In the genomic region with DNA sequence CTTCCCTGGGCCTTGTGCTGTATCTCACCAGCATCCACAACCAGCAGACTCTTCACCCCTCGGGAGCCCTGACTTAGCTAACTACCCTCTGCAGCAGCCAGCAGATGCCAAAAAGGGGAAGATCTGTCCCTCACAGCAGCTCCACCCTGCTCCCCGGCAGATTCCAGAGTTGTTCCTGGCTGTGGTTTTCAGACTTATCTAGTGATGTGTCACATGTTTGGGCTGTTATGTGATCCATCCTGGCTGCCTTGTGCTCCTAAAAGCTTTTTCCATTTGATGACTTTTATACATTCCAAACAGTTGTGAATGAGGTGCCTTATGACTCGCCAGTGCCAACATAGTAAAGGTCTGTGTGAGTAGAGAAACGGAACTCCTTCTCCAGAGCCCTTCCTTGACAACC, we compare ENCODE assay signal across 16 mouse cellular contexts.
DNase-seq lines count a peak whose midpoint lies in the region; ATAC-seq and TF ChIP-seq lines count a peak whose summit lies in the region.
"Had no signal": no experiment of that assay in that cellular context is flagged by ENCODE, and none has a peak within 500 bp of the region (broad histone marks: within the 10 kb centered on the region; RNA-seq: fewer than 3 reads in every experiment).

No protein-coding gene starts in this region.

- no peak overlapping the region for H3K4me2 ChIP-seq in liver, postnatal 0 days (ENCODE audit: low read depth, low read length)
- peak overlapping the region; percentile 25; the same call in 1 of the 2 replicates for H3K4me2 ChIP-seq in lung, embryonic 14.5 days
- peak overlapping the region; percentile 84 for H3K4me2 ChIP-seq in myocyte (ENCODE audit: low read depth)
- H3K4me2 ChIP-seq: kidney, embryonic 15.5 days had no signal

- H3K36me3 ChIP-seq in liver, postnatal 0 days (replicated peaks; ENCODE audit: insufficient read depth, low read length), result no peaks in the 10 kb centered on the region
- H3K36me3 ChIP-seq in lung, embryonic 14.5 days (ENCODE audit: insufficient read depth), result no peaks in the 10 kb centered on the region
- no peaks in the 10 kb centered on the region for H3K36me3 ChIP-seq in myocyte (ENCODE audit: control insufficient read depth, insufficient read depth)
- H3K36me3 ChIP-seq: forebrain, embryonic 10.5 days; kidney, embryonic 15.5 days had no signal

- no peak for TF ChIP-seq POLR2A in myocyte (IDR thresholded peaks at IDR 0.05; ENCODE audit: insufficient read length, low read depth)

- no peaks in the 10 kb centered on the region for H3K79me2 ChIP-seq in myocyte (ENCODE audit: control insufficient read depth, insufficient read depth)

- no peak overlapping the region for H3K9ac ChIP-seq in liver, postnatal 0 days (replicated peaks)
- H3K9ac ChIP-seq in lung, embryonic 14.5 days, result no peak overlapping the region
- H3K9ac ChIP-seq: kidney, embryonic 15.5 days had no signal

- no peak for TF ChIP-seq CTCF in liver, postnatal 0 days (IDR thresholded peaks at IDR 0.05; ENCODE audit: low read depth)
- TF ChIP-seq CTCF in lung, embryonic 14.5 days (IDR thresholded peaks at IDR 0.05; ENCODE audit: low read depth), result no peak

- H3K27ac ChIP-seq in liver, postnatal 0 days (ENCODE audit: low read depth), result no peak overlapping the region
- H3K27ac ChIP-seq in lung, embryonic 14.5 days (ENCODE audit: low read depth), result peak overlapping the region; percentile 73
- H3K27ac ChIP-seq: forebrain, embryonic 10.5 days; heart, adult 2 months; kidney, embryonic 15.5 days; macrophage had no signal

- no peak for TF ChIP-seq EP300 in liver, postnatal 0 days (IDR thresholded peaks at IDR 0.05; ENCODE audit: low read depth)

- peak; percentile 5 for DNase-seq in liver
- DNase-seq in liver, postnatal 0 days, result no peak
- peak; percentile 11 to 23 for DNase-seq in heart, adult 9 months (ENCODE audit: low spot score in 2 of 2)
- peak; percentile 90 for DNase-seq in lung, embryonic 14.5 days
- no peak for DNase-seq in layer of hippocampus, postnatal 14 days (ENCODE audit: low spot score in 2 of 2)
- DNase-seq in layer of hippocampus, adult 9-10 months (ENCODE audit: low spot score), result no peak
- DNase-seq in adrenal gland, postnatal 25 days, result no peak
- DNase-seq: cerebellum, adult 18-20 months; layer of hippocampus, adult 9-11 months; right cerebral cortex, postnatal 25 days had no signal

- H3K27me3 ChIP-seq in liver, postnatal 0 days (ENCODE audit: insufficient read depth, low read length), result no peaks in the 10 kb centered on the region
- no peaks in the 10 kb centered on the region for H3K27me3 ChIP-seq in lung, embryonic 14.5 days (ENCODE audit: insufficient read depth, low read length)
- H3K27me3 ChIP-seq in myocyte (ENCODE audit: control insufficient read depth, insufficient read depth, insufficient read length), result no peaks in the 10 kb centered on the region
- H3K27me3 ChIP-seq: kidney, embryonic 15.5 days had no signal

- no peak overlapping the region for H3ac ChIP-seq in myocyte (ENCODE audit: control insufficient read depth, insufficient read length)

- no peak overlapping the region for H3K4me3 ChIP-seq in liver, postnatal 0 days (ENCODE audit: low read depth, low read length)
- no peak overlapping the region for H3K4me3 ChIP-seq in lung, embryonic 14.5 days (ENCODE audit: low read depth, low read length)
- peak overlapping the region; percentile 1 for H3K4me3 ChIP-seq in myocyte
- H3K4me3 ChIP-seq: forebrain, embryonic 10.5 days; heart, adult 2 months; kidney, embryonic 15.5 days had no signal

- 48% methylated on average over 4 of the region's 4 CpGs for WGBS in liver, postnatal 0 days (ENCODE audit: insufficient replicate concordance)
- WGBS in lung, embryonic 14.5 days, result 25% methylated on average over 4 of the region's 4 CpGs

- H3K4me1 ChIP-seq in liver, postnatal 0 days (ENCODE audit: insufficient read depth), result no peaks in the 10 kb centered on the region
- no peaks in the 10 kb centered on the region for H3K4me1 ChIP-seq in lung, embryonic 14.5 days (ENCODE audit: insufficient read depth)
- H3K4me1 ChIP-seq: forebrain, embryonic 10.5 days; kidney, embryonic 15.5 days had no signal

- H3K9me3 ChIP-seq in liver, postnatal 0 days (ENCODE audit: low read length), result no peaks in the 10 kb centered on the region
- no peaks in the 10 kb centered on the region for H3K9me3 ChIP-seq in lung, embryonic 14.5 days (ENCODE audit: low read depth, low read length)
- H3K9me3 ChIP-seq: forebrain, embryonic 10.5 days; kidney, embryonic 15.5 days had no signal

- no peak for ATAC-seq in liver, postnatal 0 days
- peak; percentile 96 for ATAC-seq in lung, embryonic 14.5 days (ENCODE audit: insufficient read depth)
- ATAC-seq: CD4-positive, CD25-positive, alpha-beta regulatory T cell, adult 4 months had no signal

TF ChIP-seq in myocyte, 11 proteins besides CTCF, POLR2A, EP300 and RAD21:
- TF ChIP-seq POLR2AphosphoS2 (IDR thresholded peaks at IDR 0.05; ENCODE audit: insufficient read length, low read depth) (no peak), MAX (IDR thresholded peaks at IDR 0.05; ENCODE audit: low read depth) (no peak), SRF (IDR thresholded peaks at IDR 0.05; ENCODE audit: control insufficient read depth, insufficient read length, low read depth) (peak; percentile 8), E2F4 (IDR thresholded peaks at IDR 0.05; ENCODE audit: insufficient read depth) (no peak), TCF12 (IDR thresholded peaks at IDR 0.05; ENCODE audit: insufficient read depth, poor library complexity, severe bottlenecking) (no peak), REST (IDR thresholded peaks at IDR 0.05; ENCODE audit: insufficient read depth, insufficient read length) (no peak), MYOD1 (IDR thresholded peaks at IDR 0.05; ENCODE audit: control insufficient read depth in 1 of 3, insufficient read length in 2 of 3, low read depth in 2 of 3) (no peak), MYOG (IDR thresholded peaks at IDR 0.05; ENCODE audit: control insufficient read depth in 1 of 3, insufficient read depth in 1 of 3, insufficient read length in 2 of 3, low read depth in 2 of 3) (no peak), CEBPB (IDR thresholded peaks at IDR 0.05; ENCODE audit: insufficient read depth, poor library complexity, severe bottlenecking) (no peak), USF1 (IDR thresholded peaks at IDR 0.05; ENCODE audit: low read depth) (peak; percentile 74), TCF3 (IDR thresholded peaks at IDR 0.05; ENCODE audit: insufficient read length, low read depth) (no peak)
TF ChIP-seq in myocyte: peak in this region for 2.

Comparison
In these comparisons a context has a peak if more than half of its experiments do, and no peak if none do; other contexts are left out.
1. DNase-seq: peak in liver (single experiment), heart, adult 9 months (2 of 2) and lung, embryonic 14.5 days (single experiment); none in liver, postnatal 0 days (single experiment), layer of hippocampus, postnatal 14 days (0 of 2), layer of hippocampus, adult 9-10 months (single experiment) and adrenal gland, postnatal 25 days (single experiment).